Mouse (Mus musculus): ENCODE results near the gene Polr3h.
A peak's percentile ranks its signal among the peaks of the same experiment; 100 is the strongest.
"Not testable (repeated sequence)": the region's sequence is repeated elsewhere in the genome, so short reads cannot be mapped to it uniquely, and the experiment has no call there.

Gene Polr3h

DNA sequence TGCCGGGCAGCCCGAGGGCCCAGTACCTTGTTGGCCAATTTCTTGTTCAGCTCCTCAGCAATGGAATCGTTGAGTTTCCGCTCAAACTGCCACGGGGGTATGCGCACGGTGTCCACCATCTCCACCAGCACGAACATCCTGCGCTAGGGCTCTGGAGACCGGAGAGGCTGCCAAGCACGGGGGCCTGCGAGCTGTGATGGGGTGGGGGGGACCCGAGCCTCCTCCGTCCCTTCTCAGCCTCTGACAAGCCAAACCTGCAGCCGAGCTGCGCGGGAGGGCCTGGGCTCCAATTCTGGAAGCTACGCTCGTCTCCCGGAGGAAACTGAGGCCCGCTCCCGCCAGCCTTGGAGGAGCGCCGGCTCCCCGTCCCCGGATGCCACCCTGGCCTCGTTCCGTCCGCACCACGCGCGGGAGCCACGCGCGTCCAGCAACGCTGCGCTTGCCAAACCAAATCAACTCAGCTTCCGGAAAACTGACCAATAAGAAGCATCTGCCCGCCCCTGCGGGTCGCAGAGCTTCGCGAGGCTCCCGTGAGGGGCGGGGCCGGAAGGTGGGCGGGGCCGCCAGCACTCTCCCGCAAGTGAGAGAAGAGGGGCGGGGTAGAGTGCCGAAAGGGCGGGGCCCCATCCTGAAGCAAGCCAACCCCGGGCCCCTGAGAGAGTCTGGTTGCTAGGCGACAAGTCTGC is at the start of gene Polr3h:
Polr3h (minus strand) TSS at position 481 of the 686 bp plus-strand sequence.
- peak; percentile 100 for DNase-seq (ENCODE audit: low read depth)

DNA sequence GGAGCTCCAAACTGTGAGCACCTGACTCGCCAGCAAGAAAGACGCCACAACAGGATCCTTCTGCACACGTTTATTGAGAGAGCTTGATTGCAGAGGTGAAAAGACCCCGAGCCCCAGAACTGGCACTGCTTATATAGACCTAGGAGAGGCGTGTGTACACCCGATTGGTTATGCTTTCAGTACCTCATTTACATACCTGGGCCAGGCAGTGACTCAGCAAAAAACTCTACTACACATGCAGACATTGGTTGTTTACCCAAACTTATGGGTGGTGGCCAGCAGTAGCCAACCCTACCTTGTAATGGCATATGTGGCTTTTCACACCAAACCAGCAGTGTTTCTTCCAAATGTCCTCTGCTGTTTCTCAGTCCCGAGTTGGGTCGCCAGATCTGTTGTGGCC is 49.1 kb upstream of the Polr3h start:
- not testable (repeated sequence) for DNase-seq (ENCODE audit: low read depth)

DNA sequence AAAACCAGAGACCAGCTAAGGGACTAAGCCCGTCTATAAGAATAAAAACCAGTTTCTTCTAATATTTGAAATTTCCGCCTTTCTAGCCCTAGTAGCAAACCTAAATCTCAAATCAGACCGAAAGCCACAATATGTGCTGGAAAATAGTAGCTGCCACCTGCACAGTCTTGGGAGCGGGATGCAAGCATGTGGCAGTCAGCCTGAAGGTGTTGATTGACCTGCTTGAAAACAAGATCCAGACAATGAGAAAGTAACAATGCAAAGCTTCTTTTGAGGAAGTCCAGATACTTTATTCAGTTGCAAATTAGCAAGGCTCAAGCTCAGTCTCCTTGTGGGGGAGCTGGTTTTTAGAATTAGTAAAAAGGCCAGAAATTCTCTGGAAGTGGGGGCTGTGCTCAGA is 44.5 kb upstream of the Polr3h start:
- DNase-seq (ENCODE audit: low read depth): not testable (repeated sequence)

DNA sequence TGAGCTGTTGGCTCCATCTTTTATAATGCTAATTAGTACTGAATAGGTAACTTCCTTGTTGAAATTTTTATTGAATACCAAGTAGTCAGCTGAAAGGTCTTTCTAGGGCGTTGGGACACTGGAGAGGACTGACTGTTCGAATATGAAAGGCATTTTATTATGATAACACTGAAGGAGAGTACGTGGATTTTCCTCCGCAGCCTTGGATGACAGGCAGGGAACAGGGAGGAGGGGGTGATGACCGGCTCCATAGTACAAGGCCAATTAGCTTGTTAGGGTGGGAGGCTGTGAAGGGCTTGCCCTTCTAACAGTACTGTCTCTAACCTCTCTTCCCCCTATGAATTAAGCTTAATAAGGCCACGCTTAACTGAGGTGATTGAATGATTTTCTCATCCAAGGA is 43.6 kb upstream of the Polr3h start:
- DNase-seq (ENCODE audit: low read depth): not testable (repeated sequence)

DNA sequence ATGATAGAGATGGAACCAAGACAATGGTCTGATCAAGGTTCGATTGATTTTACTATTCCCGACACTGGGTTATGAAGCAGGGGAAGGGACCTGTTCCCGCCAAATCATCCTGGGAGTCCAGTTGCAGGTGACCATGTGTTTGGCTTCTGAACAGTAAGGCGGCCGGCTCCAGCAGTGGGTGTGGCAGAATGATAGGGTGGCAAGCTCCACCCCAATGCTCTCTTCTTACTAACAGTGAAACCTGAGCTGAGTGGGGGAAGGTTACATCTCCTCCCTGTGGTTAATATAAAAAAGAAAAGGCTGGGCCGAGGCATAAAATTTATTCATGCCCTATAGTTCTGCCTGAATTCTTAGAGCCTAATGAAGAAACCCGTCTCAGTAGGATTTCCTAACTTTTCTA is 43.1 kb upstream of the Polr3h start:
- DNase-seq (ENCODE audit: low read depth): no peak

DNA sequence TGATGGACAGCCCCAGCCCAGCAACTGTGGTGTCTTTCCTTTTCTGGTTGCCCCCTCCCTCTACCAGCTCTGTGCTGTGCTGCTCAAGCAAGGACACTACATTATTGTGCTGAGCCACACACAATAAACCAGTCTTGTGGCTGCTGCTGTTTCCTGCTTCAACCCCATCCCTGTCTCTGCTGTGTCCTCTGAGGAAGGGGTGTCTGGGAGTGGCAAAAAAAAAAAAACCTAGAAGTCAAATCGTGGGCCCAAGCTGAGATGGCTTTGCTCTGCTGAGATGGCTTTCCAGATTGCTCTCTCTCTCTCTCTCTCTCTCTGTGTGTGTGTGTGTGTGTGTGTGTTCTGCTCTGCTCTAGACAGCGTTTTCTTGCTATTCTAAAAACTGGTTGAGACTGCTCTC is 42.4 kb upstream of the Polr3h start:
- no peak for DNase-seq (ENCODE audit: low read depth)

DNA sequence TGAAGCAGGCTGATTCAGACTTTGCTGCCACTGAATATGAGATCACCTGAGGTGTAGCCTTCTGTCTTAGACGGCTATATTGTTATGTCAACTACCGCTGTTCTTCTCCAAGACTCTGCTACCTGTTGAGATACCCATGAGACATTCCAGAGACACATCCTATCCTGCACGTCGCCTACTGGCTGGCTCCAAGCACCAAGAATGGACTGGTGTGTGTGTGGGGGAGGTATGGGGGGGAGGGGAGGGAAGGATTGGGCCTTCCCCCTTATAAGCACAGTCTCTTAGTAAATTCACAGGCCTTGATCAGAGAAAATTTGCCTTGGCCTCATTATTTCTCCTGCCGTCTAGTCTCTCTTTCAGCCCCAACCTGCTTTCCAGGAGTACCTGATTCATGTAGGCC is 41.8 kb upstream of the Polr3h start:
- no peak for DNase-seq (ENCODE audit: low read depth)

DNA sequence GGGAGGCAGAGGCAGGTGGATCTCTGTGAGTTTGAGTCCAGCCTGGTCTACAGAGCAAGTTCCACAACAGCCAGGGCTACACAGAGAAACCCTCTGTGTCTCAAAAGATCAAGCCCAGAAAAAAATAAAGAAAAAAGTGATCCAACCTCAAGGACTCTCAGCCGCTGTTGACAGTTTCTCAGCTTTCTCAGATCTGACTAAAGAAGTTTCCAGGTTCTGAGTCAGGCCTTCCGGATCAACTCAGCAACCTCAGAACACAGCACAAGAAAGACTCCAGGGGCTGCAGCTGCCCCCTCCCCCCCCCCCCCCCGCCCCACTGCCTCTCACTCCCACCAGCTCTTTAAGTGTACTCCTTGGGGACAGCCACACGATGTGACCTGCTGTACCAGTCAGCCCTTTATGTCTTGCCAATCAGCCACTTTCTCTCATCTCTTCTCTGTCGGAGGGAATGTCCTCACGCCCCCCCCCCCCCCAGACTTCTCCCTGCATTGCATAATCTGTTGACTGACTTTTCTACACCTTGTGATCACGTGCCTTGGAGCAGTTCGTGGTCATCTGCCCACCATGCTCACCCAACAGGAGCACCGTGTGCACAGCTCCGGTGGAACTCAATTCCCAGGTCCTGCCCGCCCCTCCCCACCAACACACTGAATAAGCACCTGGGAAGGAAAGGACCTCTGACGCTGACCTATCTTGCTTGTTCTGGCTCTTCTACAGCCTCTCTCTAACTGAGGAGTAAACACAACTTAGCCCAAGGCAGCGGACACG is 40.2 kb upstream of the Polr3h start:
- DNase-seq (ENCODE audit: low read depth): no peak

DNA sequence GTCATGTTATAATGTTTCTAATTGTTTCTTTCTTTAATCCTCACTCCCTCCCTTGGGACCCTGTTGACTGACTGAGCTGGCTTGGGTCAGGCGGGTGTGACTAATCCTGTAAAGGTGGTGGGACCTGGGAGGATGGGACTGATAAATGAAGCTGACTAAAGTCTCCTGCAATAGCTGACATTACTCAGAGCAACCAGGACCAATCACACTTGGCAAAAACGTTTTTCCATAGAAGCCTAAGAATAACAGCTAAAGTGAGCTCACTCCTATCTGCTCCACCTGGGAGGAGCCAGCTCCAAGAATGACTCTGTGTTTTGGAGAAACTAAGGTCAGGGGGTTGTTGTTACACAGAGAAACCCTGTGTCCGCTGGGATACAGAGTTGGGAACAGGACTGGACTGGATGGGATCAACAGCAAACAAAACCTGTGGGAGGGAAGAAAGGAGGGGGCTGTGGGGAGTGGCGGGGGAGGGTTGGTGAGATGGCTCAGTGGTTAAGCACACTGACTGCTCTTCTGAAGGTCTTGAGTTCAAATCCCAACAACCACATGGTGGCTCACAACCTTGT is 39.0 kb upstream of the Polr3h start:
- no peak for DNase-seq (ENCODE audit: low read depth)

DNA sequence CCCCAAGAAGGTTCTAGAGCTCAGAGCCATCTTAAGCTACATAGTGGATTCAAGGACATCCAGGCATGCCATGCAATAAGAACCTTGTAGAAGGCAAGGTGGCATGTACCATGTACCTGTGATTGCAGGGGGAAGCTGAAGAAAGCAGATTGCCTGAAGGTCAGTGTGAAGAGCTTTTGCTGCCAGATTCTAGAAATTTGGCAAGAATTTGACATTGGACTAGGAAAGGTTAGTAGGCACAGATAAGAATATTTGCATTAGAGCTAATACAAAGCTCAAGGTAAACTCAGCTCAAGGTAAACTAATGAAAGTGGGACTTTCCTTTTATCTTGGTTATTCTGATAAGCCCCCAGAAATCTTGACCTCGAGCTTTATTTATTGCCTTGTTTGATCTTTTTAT is 38.2 kb upstream of the Polr3h start:
- no peak for DNase-seq (ENCODE audit: low read depth)

DNA sequence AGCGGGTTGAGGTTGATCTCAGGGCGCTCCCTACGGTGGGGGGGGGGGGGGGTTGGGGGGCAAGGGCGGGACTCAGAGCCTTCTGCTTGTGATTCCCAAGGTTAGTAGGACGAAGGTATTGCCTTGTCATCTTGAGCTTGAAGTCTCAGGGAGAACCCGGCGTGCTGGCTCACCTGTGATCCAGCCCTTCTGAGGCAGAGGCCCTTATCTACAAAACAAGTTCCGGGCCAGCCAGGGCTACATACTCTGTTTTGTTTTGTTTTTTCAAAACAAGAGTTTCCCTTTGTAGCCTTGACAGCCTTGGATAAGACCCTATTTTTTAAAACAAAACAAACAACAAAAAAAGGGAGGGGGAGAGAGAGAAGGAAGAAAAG is 35.0 kb upstream of the Polr3h start:
- DNase-seq (ENCODE audit: low read depth): no peak

DNA sequence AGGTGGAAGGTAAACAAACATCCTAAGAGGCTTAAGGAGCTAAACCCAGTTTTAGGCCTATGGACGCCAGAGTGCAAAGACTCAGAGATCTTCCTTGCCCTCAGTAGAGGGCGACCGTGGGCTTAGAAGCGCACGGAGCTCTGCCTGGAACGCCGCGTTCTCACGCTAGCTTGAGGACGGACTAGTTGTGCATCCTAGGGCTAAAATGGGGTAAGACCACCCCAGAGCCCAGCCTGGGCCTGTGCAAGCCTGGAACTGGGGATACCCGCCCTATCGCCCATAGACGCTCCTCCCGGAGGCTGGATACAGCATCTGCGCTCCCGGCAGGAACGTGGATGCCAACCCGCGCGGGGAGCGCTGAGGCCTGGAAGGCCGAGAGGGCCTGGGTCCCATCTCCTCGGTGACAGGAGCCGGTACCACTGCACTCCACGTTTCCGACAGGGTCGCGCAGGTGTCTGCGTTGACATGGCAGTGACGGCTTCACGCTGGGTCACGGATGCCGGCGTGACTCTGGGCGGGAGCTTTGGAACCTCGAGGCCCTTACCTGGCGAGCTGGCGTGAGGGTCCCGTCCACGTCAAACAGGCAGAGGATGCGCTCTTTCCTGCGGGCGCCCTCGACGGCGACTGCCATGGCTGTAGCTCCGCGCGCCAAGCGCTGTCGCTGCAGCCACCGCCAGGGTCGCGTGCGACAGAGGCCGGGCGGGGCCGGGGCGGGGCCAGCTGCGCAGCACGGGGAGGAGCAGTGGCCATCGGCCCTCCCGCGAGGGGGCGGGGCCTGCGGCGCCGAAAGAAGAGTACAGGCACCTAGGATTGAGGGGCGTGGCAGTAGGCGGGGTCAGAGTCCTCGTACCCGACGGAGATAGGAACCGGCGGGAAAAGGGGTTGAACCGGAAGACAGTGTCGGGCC is 34.4 kb upstream of the Polr3h start, which contains the start of gene Pmm1:
Pmm1 (minus strand) TSS at position 760 of the 907 bp plus-strand sequence.
- peak; percentile 99 for DNase-seq (ENCODE audit: low read depth)

DNA sequence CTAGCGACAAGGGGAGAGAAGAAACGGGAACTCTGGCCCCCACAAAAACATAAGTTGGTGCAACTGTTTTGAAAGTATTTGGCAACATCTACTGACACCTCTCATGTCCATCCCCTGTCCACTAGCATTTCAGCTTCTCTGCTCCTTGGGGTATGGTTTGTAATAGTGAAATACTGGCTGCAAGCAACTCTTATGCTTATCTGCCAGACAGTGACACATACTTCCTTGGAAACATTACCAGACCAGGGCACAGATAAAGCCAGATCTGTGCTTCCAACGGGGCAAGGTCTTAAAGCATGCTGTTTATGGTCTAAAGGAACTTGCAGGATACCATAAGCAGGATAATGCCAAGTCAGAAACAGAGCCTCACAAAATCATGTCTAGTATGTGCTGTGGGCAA is 32.9 kb upstream of the Polr3h start:
- no peak for DNase-seq (ENCODE audit: low read depth)

DNA sequence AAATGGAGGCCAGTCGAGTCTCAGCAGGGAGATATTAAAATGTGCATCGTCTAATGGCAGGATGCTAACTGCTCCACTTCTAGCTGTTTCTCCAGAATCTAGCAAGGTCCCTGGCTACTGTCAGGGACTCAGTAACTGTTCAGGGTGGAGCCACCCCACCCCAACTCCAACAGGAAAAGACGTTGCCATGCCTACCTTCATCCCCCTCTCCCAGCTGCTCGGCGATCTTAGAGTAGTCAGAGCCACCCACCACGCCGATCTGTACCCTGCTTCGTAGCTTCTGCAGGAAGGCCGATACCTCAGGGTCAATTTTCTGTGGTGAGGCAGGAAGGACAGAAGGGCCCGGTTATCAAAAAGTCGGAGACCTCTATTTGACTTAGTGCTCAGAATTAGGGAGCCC is 31.6 kb upstream of the Polr3h start:
- DNase-seq (ENCODE audit: low read depth): no peak

DNA sequence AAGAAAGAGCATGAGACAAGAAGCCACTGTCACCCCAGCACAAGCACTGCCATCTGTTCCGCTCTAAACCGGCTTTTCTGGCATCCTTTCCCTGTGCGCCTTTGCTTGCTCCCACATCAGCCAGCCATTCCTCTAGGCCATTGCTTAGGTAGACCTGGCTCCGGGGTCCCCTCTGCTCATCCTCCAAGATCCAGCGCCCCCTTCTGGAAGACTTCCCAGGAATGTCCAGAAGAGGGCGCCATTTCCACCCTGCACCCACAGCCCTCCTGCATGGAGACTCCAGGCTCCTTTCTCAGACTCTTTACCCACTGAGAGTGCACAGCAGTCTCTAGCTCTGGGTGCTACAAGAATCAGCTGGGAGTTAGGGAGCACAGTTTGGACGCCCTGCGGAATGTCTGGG is 30.4 kb upstream of the Polr3h start:
- DNase-seq (ENCODE audit: low read depth): peak; percentile 62

DNA sequence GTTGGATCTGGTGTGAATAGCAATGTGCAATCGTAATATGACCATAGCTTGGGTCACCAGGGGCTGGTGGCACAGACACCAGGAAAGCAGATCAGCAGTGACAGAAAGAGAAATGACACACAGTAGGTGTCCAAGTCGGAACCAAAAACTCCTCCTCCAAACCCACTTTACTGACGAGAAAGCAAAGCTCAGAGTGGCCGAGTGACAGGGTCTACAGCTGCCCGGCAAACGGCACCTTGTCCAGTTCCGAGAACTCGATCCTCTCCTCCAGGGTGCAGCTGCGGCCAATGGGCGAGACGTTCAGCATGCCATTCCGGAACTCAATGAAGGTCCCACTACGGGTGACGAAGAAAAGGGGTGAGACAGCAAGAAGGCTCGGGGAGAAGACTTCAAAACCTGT is 29.4 kb upstream of the Polr3h start:
- no peak for DNase-seq (ENCODE audit: low read depth)

DNA sequence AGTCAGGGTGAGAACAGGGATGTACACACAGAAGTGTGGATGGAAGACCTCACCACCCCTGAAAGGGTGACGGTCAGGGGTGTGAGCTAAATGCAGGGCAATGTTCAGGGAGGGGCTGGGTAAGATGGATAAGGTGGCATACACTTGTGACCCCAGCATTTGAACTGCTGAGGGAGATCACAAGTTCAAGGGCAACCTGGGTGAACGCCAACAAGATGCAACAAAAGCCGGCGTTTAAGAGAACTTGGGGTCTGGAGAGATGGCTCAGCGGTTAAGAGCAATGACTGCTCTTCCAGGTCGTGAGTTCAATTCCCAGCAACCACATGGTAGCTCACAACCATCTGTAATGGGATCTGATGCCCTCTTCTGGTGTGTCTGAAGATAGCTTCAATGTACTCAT is 28.7 kb upstream of the Polr3h start:
- DNase-seq (ENCODE audit: low read depth): no peak

DNA sequence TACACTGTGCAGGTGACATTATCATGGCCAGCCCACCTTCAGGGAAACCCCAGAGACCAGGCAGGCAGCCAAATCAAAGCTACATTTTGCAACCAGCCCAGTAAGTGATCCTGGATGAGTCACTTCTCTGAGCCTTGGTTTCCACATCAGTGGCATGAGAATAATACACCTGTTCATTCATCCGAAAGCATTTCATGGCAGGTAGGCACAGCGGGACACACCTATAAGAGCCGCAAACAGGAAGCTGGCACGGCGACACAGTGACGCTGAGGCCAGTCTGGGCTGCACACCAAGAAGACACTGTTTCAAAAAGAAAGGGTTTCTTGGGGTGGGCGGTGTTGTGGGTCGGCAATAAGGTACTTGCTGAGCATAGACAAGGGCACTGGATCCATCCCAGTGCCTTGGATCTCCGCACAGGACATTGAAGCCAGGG is 28.1 kb upstream of the Polr3h start:
- no peak for DNase-seq (ENCODE audit: low read depth)

DNA sequence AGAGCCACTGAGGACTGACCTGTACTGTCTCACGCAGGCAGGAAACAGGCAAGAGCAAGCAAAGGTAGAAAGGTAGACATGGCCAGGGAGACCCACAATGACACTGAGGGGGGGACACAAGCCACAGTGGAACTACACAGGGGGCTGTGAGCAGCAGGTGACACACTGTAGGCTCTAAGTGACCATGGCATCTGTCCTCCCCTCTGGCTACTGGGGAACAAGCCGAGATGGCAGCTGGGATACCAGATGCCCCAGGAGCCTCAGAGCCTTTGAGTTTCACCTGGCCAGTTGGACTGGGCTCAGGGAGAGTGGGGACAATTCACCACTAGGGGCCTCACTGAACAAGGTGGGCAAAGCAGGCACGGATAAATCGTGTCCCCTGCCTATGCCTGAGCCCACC is 26.3 kb upstream of the Polr3h start:
- DNase-seq (ENCODE audit: low read depth): no peak

DNA sequence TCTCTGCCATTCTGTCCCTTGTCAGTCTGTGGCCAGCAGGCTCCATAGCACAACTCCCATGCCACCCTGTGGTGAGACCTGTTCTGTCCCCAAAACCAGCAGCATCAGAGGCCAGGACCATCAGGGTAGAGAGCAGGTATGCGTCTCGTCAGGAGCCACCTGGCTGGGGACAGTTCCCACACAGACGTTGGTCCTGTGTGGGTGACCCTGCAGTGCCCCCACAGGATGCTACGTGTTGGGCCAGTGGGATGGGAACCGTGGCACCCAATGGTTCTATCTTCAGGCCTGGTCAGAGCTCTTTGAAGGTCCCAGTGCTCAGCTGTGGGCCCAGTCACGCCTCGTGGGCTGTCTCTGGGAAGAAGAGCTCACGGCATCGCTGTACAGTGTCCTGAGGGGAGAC is 25.1 kb upstream of the Polr3h start:
- no peak for DNase-seq (ENCODE audit: low read depth)

DNA sequence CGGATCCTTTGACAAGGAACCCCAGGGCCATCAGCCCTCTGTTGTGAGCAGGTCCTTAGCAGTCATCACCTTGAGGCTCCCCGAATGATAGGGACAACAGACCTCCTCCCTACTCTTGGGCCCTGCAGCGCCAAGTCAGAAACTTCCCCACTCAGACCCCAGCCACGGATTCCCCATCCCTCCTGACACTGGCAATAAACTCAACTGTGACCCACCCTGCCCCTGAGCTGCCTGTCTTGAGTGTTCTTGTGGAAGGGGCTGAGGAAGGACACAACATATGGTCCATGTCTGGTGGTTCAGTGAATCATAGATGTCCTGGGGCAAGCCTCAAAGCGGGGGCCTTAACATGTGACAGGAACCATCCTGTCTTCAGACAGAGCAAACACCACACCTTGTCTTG is 24.7 kb upstream of the Polr3h start:
- DNase-seq (ENCODE audit: low read depth): no peak

DNA sequence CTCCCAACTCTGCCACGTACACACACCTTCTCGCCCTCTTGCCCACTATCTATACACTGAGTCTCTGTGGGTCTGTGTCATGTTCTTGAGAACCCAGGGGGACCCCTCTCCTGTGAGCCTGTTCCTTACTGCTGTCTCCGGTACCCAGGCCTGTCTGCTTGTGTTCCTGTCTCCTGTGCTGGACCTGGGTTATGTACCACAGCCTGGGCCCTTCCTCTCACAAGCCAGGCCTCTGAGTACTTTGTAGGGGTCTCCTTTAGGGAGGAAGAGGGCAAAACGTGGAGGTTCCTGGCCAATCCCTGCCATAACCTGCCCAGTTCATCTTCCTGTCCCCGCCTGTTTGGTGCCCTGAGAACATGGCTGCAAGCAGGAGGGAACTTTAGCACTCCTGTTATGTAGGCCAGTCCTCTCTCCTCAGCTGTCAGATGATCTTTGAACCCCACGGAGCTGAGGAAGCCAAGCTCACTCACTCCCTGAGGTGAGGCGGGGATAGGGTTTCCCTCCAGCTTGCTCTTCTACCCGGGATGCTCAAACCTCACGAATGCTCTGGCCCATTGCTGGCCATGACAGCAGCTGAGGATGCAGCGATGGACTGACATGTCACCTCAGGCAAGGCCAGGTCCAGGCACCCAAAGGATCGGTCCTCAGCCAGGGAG is 23.6 kb upstream of the Polr3h start:
- no peak for DNase-seq (ENCODE audit: low read depth)
